Mouse (Mus musculus): ENCODE results near the gene Golph3l. TPM values are rescaled to one million over a fixed set of nuclear protein-coding genes. Genes with fewer than 3 reads are reported as not detected.

The Golph3l gene
- polyA plus RNA-seq, 1 experiment from 2014 or later: 27.4 TPM

GRCm38 (mm10) chr3:95627763-95628162, 39.0 kb downstream of the Golph3l start:
- Histone ChIP-seq H3K4me1 (peaks cover 26% of the 10 kb centered on the region), H3K4me2 (no peak overlapping the region), H3K36me3 (replicated peaks) (peaks cover 46% of the 10 kb centered on the region), H3K4me3 (no peak overlapping the region), H3K27me3 (replicated peaks) (no peaks in the 10 kb centered on the region), H3K9ac (no peak overlapping the region; the same call in 1 of the 2 replicates), H3K27ac (no peak overlapping the region), H3K9me3 (no peaks in the 10 kb centered on the region)
- ATAC-seq (replicated peaks): no peak
- WGBS: 90% methylated on average over 5 of the region's 5 CpGs

GRCm38 (mm10) chr3:95629755-95630154, 41.0 kb downstream of the Golph3l start:
- H3K9me3 ChIP-seq: no peaks in the 10 kb centered on the region
- WGBS: 87% methylated on average over 4 of the region's 4 CpGs
- no peak overlapping the region for H3K4me2 ChIP-seq
- no peaks in the 10 kb centered on the region for H3K27me3 ChIP-seq (replicated peaks)
- no peak overlapping the region for H3K27ac ChIP-seq
- H3K36me3 ChIP-seq (replicated peaks): peaks cover 56% of the 10 kb centered on the region
- H3K9ac ChIP-seq: no peak overlapping the region
- H3K4me1 ChIP-seq: peaks cover 26% of the 10 kb centered on the region
- H3K4me3 ChIP-seq: no peak overlapping the region
- no peak for ATAC-seq (replicated peaks)

- Histone ChIP-seq H3K4me2 (no peak overlapping the region), H3K27ac (no peak overlapping the region), H3K36me3 (replicated peaks) (peaks cover 59% of the 10 kb centered on the region), H3K9ac (no peak overlapping the region), H3K9me3 (no peaks in the 10 kb centered on the region), H3K4me1 (peaks cover 24% of the 10 kb centered on the region), H3K4me3 (no peak overlapping the region), H3K27me3 (replicated peaks) (no peaks in the 10 kb centered on the region)
- WGBS: 87% methylated on average over 3 of the region's 3 CpGs
- ATAC-seq (replicated peaks): no peak
Measured at GRCm38 (mm10) chr3:95630856-95631255, 42.1 kb downstream of the Golph3l start.

DNA sequence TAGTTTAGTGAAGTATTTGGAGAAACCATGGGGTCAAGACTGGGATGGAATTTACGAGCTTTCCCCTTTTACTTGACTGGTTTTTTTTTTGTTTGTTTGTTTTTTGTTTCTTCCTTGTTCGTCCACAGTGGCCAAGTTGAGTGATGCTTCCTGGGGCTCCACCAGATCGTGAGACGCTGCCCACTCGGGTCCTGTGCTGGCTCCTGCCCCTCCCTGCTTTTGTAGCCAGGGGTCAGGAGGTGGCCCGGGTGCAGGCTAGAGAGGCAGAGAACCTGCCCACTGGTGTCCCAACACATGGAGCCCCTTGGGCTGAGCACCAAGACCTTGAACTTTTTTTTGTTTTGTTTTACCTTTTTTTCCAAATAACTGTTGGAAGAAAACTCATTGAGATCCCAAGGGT, 42.6 kb downstream of the Golph3l start:
- ATAC-seq (replicated peaks): no peak
- WGBS: 88% methylated on average over 6 of the region's 6 CpGs
- H3K36me3 ChIP-seq (replicated peaks): peaks cover 59% of the 10 kb centered on the region
- no peaks in the 10 kb centered on the region for H3K9me3 ChIP-seq
- H3K4me1 ChIP-seq: peaks cover 19% of the 10 kb centered on the region
- H3K4me3 ChIP-seq: no peak overlapping the region
- H3K27me3 ChIP-seq (replicated peaks): no peaks in the 10 kb centered on the region
- H3K27ac ChIP-seq: no peak overlapping the region
- no peak overlapping the region for H3K9ac ChIP-seq
- no peak overlapping the region for H3K4me2 ChIP-seq

DNA sequence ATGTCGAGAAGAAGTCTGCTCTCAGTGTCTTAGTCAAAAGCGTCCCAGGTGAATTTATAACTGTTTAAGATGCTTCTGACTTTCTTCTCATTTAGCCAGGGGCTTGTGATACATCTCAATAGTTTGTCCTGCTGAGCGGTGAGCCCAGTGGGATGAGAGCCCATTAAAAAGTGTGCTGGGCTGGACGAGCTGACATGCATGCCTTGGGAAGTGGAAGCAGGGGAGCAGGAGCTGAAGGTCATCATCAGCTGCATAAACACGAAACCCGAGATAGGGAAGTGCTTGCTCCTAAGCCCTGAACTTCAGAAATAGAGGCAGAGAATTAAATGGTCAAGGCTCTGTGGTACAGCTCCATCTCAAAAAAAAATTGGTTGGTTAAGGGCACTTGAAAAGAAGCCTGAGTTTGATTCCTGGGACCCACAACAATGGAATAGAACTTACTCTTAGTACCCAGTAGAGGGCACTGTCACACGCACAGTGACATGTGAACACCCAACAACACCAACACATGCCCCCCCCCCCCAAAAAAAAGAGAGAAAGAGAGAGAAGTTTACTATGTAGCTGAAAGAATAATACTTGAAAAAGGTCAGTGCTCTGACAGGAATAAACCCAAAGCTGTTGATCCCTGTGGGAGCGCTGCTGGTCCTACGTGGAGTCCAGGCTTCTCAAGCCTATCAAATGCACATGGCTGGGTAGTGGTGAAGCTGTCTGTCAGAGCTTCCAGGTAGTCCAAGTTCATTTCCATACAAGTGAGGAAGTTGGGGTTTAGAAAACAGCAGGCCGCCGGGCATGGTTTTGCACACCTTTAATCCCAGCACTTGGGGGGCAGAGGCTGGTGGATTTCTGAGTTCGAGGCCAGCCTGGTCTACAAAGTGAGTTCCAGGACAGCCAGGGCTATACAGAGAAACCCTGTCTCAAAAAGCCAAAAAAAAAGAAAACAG, 44.2 kb downstream of the Golph3l start:
- H3K4me2 ChIP-seq: no peak overlapping the region
- no peak overlapping the region for H3K4me3 ChIP-seq
- peaks cover 66% of the 10 kb centered on the region for H3K36me3 ChIP-seq (replicated peaks)
- ATAC-seq (replicated peaks): no peak
- H3K9me3 ChIP-seq: no peaks in the 10 kb centered on the region
- no peak overlapping the region for H3K27ac ChIP-seq
- no peaks in the 10 kb centered on the region for H3K27me3 ChIP-seq (replicated peaks)
- H3K4me1 ChIP-seq: peaks cover 3% of the 10 kb centered on the region; the same call in 1 of the 2 replicates
- 79% methylated on average over 12 of the region's 12 CpGs for WGBS
- H3K9ac ChIP-seq: no peak overlapping the region

- no peak for ATAC-seq (replicated peaks)
- WGBS: 80% methylated on average over 4 of the region's 4 CpGs
- Histone ChIP-seq H3K27ac (no peak overlapping the region), H3K4me3 (no peak overlapping the region), H3K27me3 (replicated peaks) (no peaks in the 10 kb centered on the region), H3K4me1 (0 out of 2 replicates have a peak, but pooled peaks cover 3% of the 10 kb centered on the region), H3K9ac (no peak overlapping the region), H3K36me3 (replicated peaks) (peaks cover 42% of the 10 kb centered on the region; the same call in 1 of the 2 replicates), H3K9me3 (no peaks in the 10 kb centered on the region), H3K4me2 (no peak overlapping the region)
Measured at GRCm38 (mm10) chr3:95635636-95636035, 46.9 kb downstream of the Golph3l start.

DNA sequence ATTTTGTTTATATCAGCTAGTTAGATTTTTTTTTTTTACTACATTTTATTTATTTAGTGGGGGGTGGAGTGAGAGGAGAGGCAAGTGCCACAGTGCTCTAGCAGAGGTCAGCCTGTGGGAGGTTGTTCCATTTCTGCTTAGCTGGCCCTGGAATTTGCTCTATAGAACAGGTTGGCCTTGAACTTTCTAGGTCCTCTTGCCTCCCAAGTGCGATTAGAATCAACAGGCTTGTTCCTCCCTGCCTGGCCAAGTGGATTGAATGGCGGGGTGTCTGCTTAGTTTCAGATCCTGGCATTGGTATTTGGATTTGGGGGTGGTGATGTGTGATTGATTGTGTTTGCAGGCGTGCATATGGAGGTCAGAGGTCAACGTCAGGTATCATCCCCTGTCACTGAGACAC, 47.3 kb downstream of the Golph3l start:
- peaks cover 38% of the 10 kb centered on the region; the same call in 1 of the 2 replicates for H3K36me3 ChIP-seq (replicated peaks)

GRCm38 (mm10) chr3:95639694-95640093, 51.0 kb downstream of the Golph3l start:
- H3K27ac ChIP-seq: no peak overlapping the region
- H3K9ac ChIP-seq: no peak overlapping the region
- no peak overlapping the region for H3K4me2 ChIP-seq
- ATAC-seq (replicated peaks): no peak
- H3K9me3 ChIP-seq: no peaks in the 10 kb centered on the region
- WGBS: 84% methylated on average over 1 of the region's 1 CpGs
- no peaks in the 10 kb centered on the region for H3K27me3 ChIP-seq (replicated peaks)
- H3K4me1 ChIP-seq: no peaks in the 10 kb centered on the region
- no peak overlapping the region for H3K4me3 ChIP-seq
- H3K36me3 ChIP-seq (replicated peaks): 0 out of 2 replicates have a peak, but pooled peaks cover 15% of the 10 kb centered on the region

More for the DNA sequence above, 47.3 kb downstream of the Golph3l start:
- H3K4me3 ChIP-seq: no peak overlapping the region
- no peak overlapping the region for H3K4me2 ChIP-seq
- H3K27ac ChIP-seq: no peak overlapping the region
- no peaks in the 10 kb centered on the region for H3K27me3 ChIP-seq (replicated peaks)
- H3K9ac ChIP-seq: no peak overlapping the region
- no peak for ATAC-seq (replicated peaks)
- 0 out of 2 replicates have a peak, but pooled peaks cover 3% of the 10 kb centered on the region for H3K4me1 ChIP-seq
- H3K9me3 ChIP-seq: no peaks in the 10 kb centered on the region
- 91% methylated on average over 4 of the region's 4 CpGs for WGBS

DNA sequence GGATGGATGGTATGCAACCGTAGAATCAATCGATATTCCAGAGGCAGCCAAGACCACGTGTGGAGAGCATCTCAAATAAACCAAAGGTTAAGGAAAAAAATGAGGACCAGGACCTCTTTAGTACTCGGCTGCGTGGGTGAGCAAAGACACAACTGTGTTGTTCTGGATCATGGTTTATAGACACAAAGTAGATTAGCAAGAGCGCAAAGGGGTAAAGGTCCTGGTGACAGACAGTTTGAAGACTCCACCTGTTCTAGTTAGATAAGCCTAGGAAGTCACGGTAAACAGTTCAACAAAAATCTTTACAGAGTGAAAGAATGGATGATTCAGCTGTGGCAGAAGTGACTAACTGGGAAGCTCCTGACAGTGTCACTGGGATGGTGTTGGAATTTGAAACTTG, 54.4 kb downstream of the Golph3l start:
- no peak for ATAC-seq (replicated peaks)
- no peak overlapping the region for H3K27ac ChIP-seq
- no peak overlapping the region for H3K9ac ChIP-seq
- H3K27me3 ChIP-seq (replicated peaks): no peaks in the 10 kb centered on the region
- no peaks in the 10 kb centered on the region for H3K9me3 ChIP-seq
- no peaks in the 10 kb centered on the region for H3K36me3 ChIP-seq (replicated peaks)
- no peaks in the 10 kb centered on the region for H3K4me1 ChIP-seq
- H3K4me2 ChIP-seq: no peak overlapping the region
- no peak overlapping the region for H3K4me3 ChIP-seq
- 91% methylated on average over 7 of the region's 7 CpGs for WGBS

DNA sequence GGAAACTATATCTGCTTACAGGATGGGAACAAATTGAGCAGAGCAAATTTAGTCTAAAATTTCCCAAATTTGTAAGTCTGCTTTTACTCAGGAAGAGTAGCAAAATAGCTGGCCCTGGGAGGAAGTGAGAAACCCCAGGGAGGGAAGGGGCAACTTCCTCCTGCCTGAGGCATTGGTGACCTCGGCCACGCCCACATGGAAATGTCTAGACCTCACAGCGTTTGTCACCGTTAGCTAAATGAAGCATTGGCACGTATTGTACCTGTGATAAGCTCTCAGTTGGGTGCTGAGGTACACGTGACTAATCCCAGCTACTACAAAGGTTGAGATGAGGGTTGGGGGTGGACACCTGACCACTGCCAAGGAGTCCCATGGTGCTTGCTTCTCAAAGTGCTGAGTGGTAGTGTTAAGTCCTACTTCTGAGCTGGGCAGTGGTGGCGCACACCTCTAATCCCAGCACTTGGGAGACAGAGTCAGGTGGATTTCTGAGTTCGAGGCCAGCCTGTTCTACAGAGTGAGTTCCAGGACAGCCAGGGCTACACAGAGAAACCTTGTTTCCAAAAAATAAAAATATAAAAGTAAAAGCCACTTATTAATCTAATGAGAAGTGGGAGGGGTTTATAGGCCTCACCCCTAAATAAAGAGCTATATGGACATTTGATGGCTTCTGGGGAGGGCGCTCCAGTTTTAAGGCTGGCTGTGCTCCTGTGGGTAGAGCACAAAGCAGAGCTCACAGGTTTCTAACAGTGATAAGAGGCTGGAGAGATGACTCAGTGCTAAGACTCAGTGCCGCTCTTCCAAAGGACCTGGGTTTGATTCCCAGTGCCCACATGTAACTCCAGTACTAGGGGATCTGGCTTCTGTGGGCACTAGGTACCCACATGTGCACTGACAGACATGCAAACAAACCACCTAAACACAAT, 56.8 kb downstream of the Golph3l start:
- no peaks in the 10 kb centered on the region for H3K4me1 ChIP-seq
- no peak overlapping the region for H3K4me3 ChIP-seq
- H3K9ac ChIP-seq: no peak overlapping the region
- 69% methylated on average over 10 of the region's 10 CpGs for WGBS
- H3K36me3 ChIP-seq (replicated peaks): no peaks in the 10 kb centered on the region
- no peaks in the 10 kb centered on the region for H3K9me3 ChIP-seq
- no peak overlapping the region for H3K27ac ChIP-seq
- H3K4me2 ChIP-seq: no peak overlapping the region
- no peaks in the 10 kb centered on the region for H3K27me3 ChIP-seq (replicated peaks)
- ATAC-seq (replicated peaks): no peak

- H3K9ac ChIP-seq: no peak overlapping the region
- H3K4me2 ChIP-seq: no peak overlapping the region
- ATAC-seq (replicated peaks): no peak
- no peaks in the 10 kb centered on the region for H3K27me3 ChIP-seq (replicated peaks)
- H3K36me3 ChIP-seq (replicated peaks): no peaks in the 10 kb centered on the region
- H3K4me1 ChIP-seq: no peaks in the 10 kb centered on the region
- H3K9me3 ChIP-seq: no peaks in the 10 kb centered on the region
- H3K27ac ChIP-seq: no peak overlapping the region
- no peak overlapping the region for H3K4me3 ChIP-seq
- WGBS: 95% methylated on average over 5 of the region's 5 CpGs
Measured at GRCm38 (mm10) chr3:95648016-95648415, 59.3 kb downstream of the Golph3l start.
